Mouse (Mus musculus) heart, postnatal 4 days (tissue): ENCODE data around the gene P2ry14. TPM values are rescaled to one million over a fixed set of nuclear protein-coding genes. Genes with fewer than 3 reads are reported as not detected.
"Not testable (repeated sequence)": the region's sequence is repeated elsewhere in the genome, so short reads cannot be mapped to it uniquely, and the experiment has no call there.

ENCODE experiments used
- DNase-seq: peaks from one replicate; pipeline ENCODE4 v3.0.0; 2021
- total RNA-seq, 2 experiments: library from RNA; stranded (reverse); gene quantifications; 2 replicates each; pipeline ENCODE4 v1.2.3; 2021

The P2ry14 gene
- total RNA-seq, 2 experiments from 2014 or later: 1.4 to 1.6 TPM

GRCm38 (mm10) chr3:59104462-59104861, 49.0 kb downstream of the P2ry14 start:
- DNase-seq: no peak

- no peak for DNase-seq
Observed at GRCm38 (mm10) chr3:59102146-59102545, 51.3 kb downstream of the P2ry14 start.

- no peak for DNase-seq
Observed at GRCm38 (mm10) chr3:59101218-59101986, 52.0 kb downstream of the P2ry14 start, which contains the start of gene Gpr171. TSS of gene Gpr171 (minus strand) at chr3:59101821.

- DNase-seq: no peak
Observed at GRCm38 (mm10) chr3:59098540-59098939, 54.9 kb downstream of the P2ry14 start.

GRCm38 (mm10) chr3:59097421-59097820, 56.0 kb downstream of the P2ry14 start:
- DNase-seq: no peak

- DNase-seq: no peak
Observed at GRCm38 (mm10) chr3:59092702-59093101, 60.7 kb downstream of the P2ry14 start.

GRCm38 (mm10) chr3:59080919-59081318, 72.5 kb downstream of the P2ry14 start:
- DNase-seq: no peak

GRCm38 (mm10) chr3:59080293-59080916, 73.0 kb downstream of the P2ry14 start:
- no peak for DNase-seq

- peak; percentile 47 for DNase-seq
Observed at GRCm38 (mm10) chr3:59079327-59079726, 74.1 kb downstream of the P2ry14 start.

GRCm38 (mm10) chr3:59078585-59078984, 74.8 kb downstream of the P2ry14 start:
- no peak for DNase-seq

- peak; percentile 16 for DNase-seq
Observed at GRCm38 (mm10) chr3:59077278-59077677, 76.1 kb downstream of the P2ry14 start.

GRCm38 (mm10) chr3:59069071-59069470, 84.3 kb downstream of the P2ry14 start:
- DNase-seq: not testable (repeated sequence)

GRCm38 (mm10) chr3:59066558-59067294, 86.7 kb downstream of the P2ry14 start:
- peak; percentile 9 for DNase-seq

GRCm38 (mm10) chr3:59065937-59066336, 87.5 kb downstream of the P2ry14 start:
- DNase-seq: no peak

Other genes starting within 250 kb of the P2ry14 start
- 10 to 100 TPM; 15.0 to 16.3 TPM for gene Med12l, start 147.8 kb downstream of the P2ry14 start, total RNA-seq
- gene Gpr171, start 51.8 kb downstream of the P2ry14 start, total RNA-seq: not detected
- gene Gpr87, start 41.5 kb upstream of the P2ry14 start, total RNA-seq: not detected
- under 1 TPM; 0.29 to 0.57 TPM for gene P2ry13, start 57.3 kb upstream of the P2ry14 start, total RNA-seq
- 1 to 10 TPM; 1.7 to 2.4 TPM for gene P2ry12, start 109.3 kb upstream of the P2ry14 start, total RNA-seq
- gene Igsf10, start 190.8 kb upstream of the P2ry14 start, total RNA-seq: 10 to 100 TPM; 11.2 to 11.8 TPM